Comparison of ENCODE assay signal across 27 mouse cellular contexts in genomic region chr8:45305479-45305878, GRCm38 (mm10). TPM values are rescaled to one million over a fixed set of nuclear protein-coding genes. Genes with fewer than 3 reads are reported as not detected.
"Had no signal": no experiment of that assay in that cellular context is flagged by ENCODE, and none has a peak within 500 bp of the region (broad histone marks: within the 10 kb centered on the region; RNA-seq: fewer than 3 reads in every experiment).

No protein-coding gene starts in this region.

- H3K27ac ChIP-seq: kidney, embryonic 15.5 days; left cerebral cortex, adult 2 months; liver, embryonic 13.5 days; macrophage; midbrain, embryonic 12.5 days; midbrain, embryonic 15.5 days; neural tube, embryonic 12.5 days; neural tube, embryonic 15.5 days; stomach, embryonic 15.5 days had no signal

- ATAC-seq: intestine, postnatal 0 days; lung, postnatal 0 days; midbrain, embryonic 15.5 days had no signal

- DNase-seq: kidney, adult 8-10 months; kidney, postnatal 14 days; layer of hippocampus, postnatal 36 days; liver, embryonic 13.5 days; lung, embryonic 14.5 days; right cerebral cortex, postnatal 25 days; spleen, adult 18-20 months; thymus, postnatal 36 days had no signal

- H3K4me3 ChIP-seq: kidney, embryonic 15.5 days; left cerebral cortex, adult 2 months; liver, embryonic 13.5 days; midbrain, embryonic 12.5 days; midbrain, embryonic 15.5 days; neural tube, embryonic 12.5 days; neural tube, embryonic 15.5 days; stomach, embryonic 15.5 days had no signal

- H3K9me3 ChIP-seq: kidney, embryonic 15.5 days; liver, embryonic 13.5 days; midbrain, embryonic 12.5 days; midbrain, embryonic 15.5 days; neural tube, embryonic 12.5 days; neural tube, embryonic 15.5 days; stomach, embryonic 15.5 days had no signal

- H3K36me3 ChIP-seq: kidney, embryonic 15.5 days; liver, embryonic 13.5 days; midbrain, embryonic 12.5 days; midbrain, embryonic 15.5 days; neural tube, embryonic 12.5 days; neural tube, embryonic 15.5 days; stomach, embryonic 15.5 days had no signal

- H3K27me3 ChIP-seq: kidney, embryonic 15.5 days; liver, embryonic 13.5 days; midbrain, embryonic 12.5 days; midbrain, embryonic 15.5 days; neural tube, embryonic 12.5 days; neural tube, embryonic 15.5 days; stomach, embryonic 15.5 days had no signal

- H3K4me1 ChIP-seq: kidney, embryonic 15.5 days; liver, embryonic 13.5 days; midbrain, embryonic 12.5 days; midbrain, embryonic 15.5 days; neural tube, embryonic 12.5 days; stomach, embryonic 15.5 days had no signal

- H3K4me2 ChIP-seq: kidney, embryonic 15.5 days; liver, embryonic 13.5 days; lung, embryonic 14.5 days; midbrain, embryonic 12.5 days; midbrain, embryonic 15.5 days; neural tube, embryonic 12.5 days; neural tube, embryonic 15.5 days; stomach, embryonic 15.5 days had no signal

- H3K9ac ChIP-seq: kidney, embryonic 15.5 days; liver, embryonic 13.5 days; lung, embryonic 14.5 days; midbrain, embryonic 12.5 days; midbrain, embryonic 15.5 days; neural tube, embryonic 12.5 days; neural tube, embryonic 15.5 days; stomach, embryonic 15.5 days had no signal

RNA-seq across cellular contexts. Expression of gene Gm45753, which starts 2.8 kb away (rescaled TPM):
- total RNA-seq: layer of hippocampus, postnatal 10 days; layer of hippocampus, postnatal 36 days; left cerebral cortex, adult 2 months; left cerebral cortex, postnatal 10 days; left cerebral cortex, postnatal 36 days; megakaryocyte, adult 5-6 weeks had no signal
- polyA plus RNA-seq: intestine, postnatal 0 days; large intestine, adult 2 months; limb, embryonic 11.5 days; limb, embryonic 14.5 days; lung, embryonic 14.5 days; midbrain, embryonic 12.5 days; midbrain, embryonic 15.5 days; neural tube, embryonic 12.5 days; neural tube, embryonic 15.5 days; thymus, postnatal 0 days had no signal

RNA-seq across cellular contexts. Expression of gene Klkb1, which starts 10.8 kb away (rescaled TPM):
- total RNA-seq: layer of hippocampus, postnatal 36 days; left cerebral cortex, adult 2 months; left cerebral cortex, postnatal 36 days had no signal
- polyA plus RNA-seq: intestine, postnatal 0 days; limb, embryonic 11.5 days; lung, embryonic 14.5 days; midbrain, embryonic 12.5 days; neural tube, embryonic 12.5 days; thymus, postnatal 0 days had no signal

RNA-seq across cellular contexts. Expression of gene F11, which starts 43.6 kb away (rescaled TPM):
- total RNA-seq: layer of hippocampus, adult 8-10 months; layer of hippocampus, postnatal 10 days; layer of hippocampus, postnatal 36 days; left cerebral cortex, adult 2 months; left cerebral cortex, postnatal 10 days; left cerebral cortex, postnatal 36 days; megakaryocyte, adult 5-6 weeks had no signal
- polyA plus RNA-seq: intestine, postnatal 0 days; large intestine, adult 2 months; limb, embryonic 11.5 days; limb, embryonic 14.5 days; lung, embryonic 14.5 days; lung, postnatal 0 days; macrophage; midbrain, embryonic 12.5 days; midbrain, embryonic 15.5 days; neural tube, embryonic 12.5 days; neural tube, embryonic 15.5 days; thymus, postnatal 0 days had no signal
